ENCODE assay signal across 8 mouse cellular contexts in the genomic region with DNA sequence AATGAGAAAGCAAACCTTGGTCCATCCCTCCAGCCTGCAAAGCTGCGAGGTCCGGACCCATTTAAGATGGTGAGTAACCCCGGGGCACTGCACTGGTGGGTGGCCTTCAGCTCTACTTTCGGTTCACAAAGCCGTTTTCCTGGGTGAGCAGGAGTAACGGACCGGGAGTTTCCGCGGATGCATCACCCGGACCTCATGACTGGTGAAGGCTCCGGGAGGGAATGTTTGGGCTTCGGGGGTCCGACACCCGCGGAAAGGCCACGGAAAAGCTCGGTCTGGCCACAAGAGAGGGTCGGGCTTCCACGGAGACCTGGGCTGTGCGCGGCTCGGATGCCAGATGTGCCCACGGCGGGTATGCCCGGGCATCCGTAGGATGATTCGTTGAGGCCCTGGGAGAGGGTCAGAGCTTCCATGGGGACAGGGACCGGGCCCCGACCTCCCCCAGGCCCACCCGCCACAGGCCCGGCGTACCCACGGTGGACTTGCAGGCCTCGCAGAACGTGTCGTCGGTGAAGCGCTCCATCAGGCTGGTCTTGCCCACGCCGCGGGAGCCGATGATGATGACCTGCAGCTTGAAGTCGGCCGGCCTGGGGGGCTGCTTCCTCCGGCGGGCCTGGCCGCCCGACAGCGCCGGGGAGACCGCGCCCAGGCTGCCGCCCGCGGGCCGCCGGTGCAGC. TPM values are rescaled to one million over a fixed set of nuclear protein-coding genes. Genes with fewer than 3 reads are reported as not detected.
A peak's percentile ranks its signal among the peaks of the same experiment; 100 is the strongest.
DNase-seq lines count a peak whose midpoint lies in the region; ATAC-seq lines count a peak whose summit lies in the region.

No protein-coding gene starts in this region.

- WGBS in kidney, embryonic 14.5 days = under 1% methylated on average over 41 of the region's 57 CpGs

- H3K4me3 ChIP-seq in kidney, embryonic 14.5 days (ENCODE audit: low read length) = peak overlapping the region; percentile 97

- peaks cover 10% of the 10 kb centered on the region for H3K4me1 ChIP-seq in kidney, embryonic 14.5 days (ENCODE audit: control insufficient read depth, insufficient read depth, low read length)

- H3K9ac ChIP-seq in kidney, embryonic 14.5 days (ENCODE audit: low read depth, low read length) = peak overlapping the region; percentile 96

- H3K9me3 ChIP-seq in kidney, embryonic 14.5 days (ENCODE audit: control insufficient read depth, low read length) = no peaks in the 10 kb centered on the region

- H3K36me3 ChIP-seq in kidney, embryonic 14.5 days (ENCODE audit: control insufficient read depth, insufficient read depth, low read length) = no peaks in the 10 kb centered on the region; the same call in 1 of the 2 replicates

- DNase-seq in cerebellum, postnatal 14 days = peak; percentile 36 to 53
- no peak for DNase-seq in cerebellum, adult 11-12 months
- DNase-seq in c-Kit-positive CD71-positive TER-119-negative erythroid progenitor cells, embryonic 14.5 days (ENCODE audit: low read depth) = peak; percentile 51
- DNase-seq in gastrocnemius, postnatal 25 days = peak; percentile 39
- peak; percentile 29 for DNase-seq in lung, postnatal 14 days
- peak; percentile 7 to 17 for DNase-seq in spleen, postnatal 36 days (ENCODE audit: low spot score in 2 of 2)

- 0 out of 2 replicates have a peak, but pooled peaks cover 3% of the 10 kb centered on the region for H3K27me3 ChIP-seq in kidney, embryonic 14.5 days (ENCODE audit: control insufficient read depth, insufficient read depth, low read length)

- peak; percentile 57 for ATAC-seq in CD4-positive, CD25-positive, alpha-beta regulatory T cell, adult 4 months
- ATAC-seq in kidney, embryonic 14.5 days (ENCODE audit: low FRiP score, low TSS enrichment) = peak; percentile 71

- H3K4me2 ChIP-seq in kidney, embryonic 14.5 days (replicated peaks; ENCODE audit: low read depth, low read length) = peak overlapping the region; percentile 83

- H3K27ac ChIP-seq in kidney, embryonic 14.5 days (ENCODE audit: low read depth, low read length) = 0 out of 2 replicates have a peak overlapping the region, but pooled peaks have one; percentile 24

RNA-seq across cellular contexts. Expression of a gene that starts 0.5 kb away (rescaled TPM):
- 10 to 100 TPM; 13.5 to 15.9 TPM for polyA plus RNA-seq in CD4-positive, CD25-positive, alpha-beta regulatory T cell, adult 4 months (2017; shearing (Covaris generic))
- total RNA-seq in gastrocnemius, postnatal 25 days (2021) = 100 to 1,000 TPM; 131 to 163 TPM
- 48.0 and 55.2 TPM in 2 replicates for polyA plus RNA-seq in kidney, embryonic 14.5 days (2014; fragmentation: Nextera tagmentation; extraction: Ambion mirVana)
